Comparison of ENCODE assay signal across 23 mouse cellular contexts in the genomic region with DNA sequence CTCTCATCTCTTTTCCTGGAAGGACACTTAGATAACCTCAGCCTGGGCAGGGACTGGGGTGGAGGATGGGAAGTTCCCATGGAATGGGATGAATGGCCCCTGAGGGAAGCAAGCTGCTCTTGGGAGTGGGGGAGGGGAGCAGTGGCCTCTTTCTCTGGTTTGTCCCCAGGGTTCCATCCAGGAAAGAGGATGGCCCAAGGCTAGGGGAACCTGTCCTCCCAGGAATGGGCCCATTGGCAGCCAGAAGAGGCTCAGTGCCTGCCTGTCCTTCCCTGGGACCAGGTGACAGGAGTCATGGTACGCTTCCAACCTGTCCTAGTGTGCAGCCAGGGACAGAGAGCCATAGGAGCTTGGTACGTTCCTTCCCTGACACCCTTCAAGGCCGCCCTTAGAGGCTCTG. TPM values are rescaled to one million over a fixed set of nuclear protein-coding genes. Genes with fewer than 3 reads are reported as not detected.
DNase-seq lines count a peak whose midpoint lies in the region; ATAC-seq lines count a peak whose summit lies in the region.
"Had no signal": no experiment of that assay in that cellular context is flagged by ENCODE, and none has a peak within 500 bp of the region (broad histone marks: within the 10 kb centered on the region; RNA-seq: fewer than 3 reads in every experiment).

No protein-coding gene starts in this region.

- no peaks in the 10 kb centered on the region for H3K9me3 ChIP-seq in midbrain, embryonic 10.5 days (replicated peaks)
- no peaks in the 10 kb centered on the region for H3K9me3 ChIP-seq in midbrain, embryonic 15.5 days
- H3K9me3 ChIP-seq in hindbrain, embryonic 13.5 days = no peaks in the 10 kb centered on the region
- H3K9me3 ChIP-seq in forebrain, embryonic 11.5 days (ENCODE audit: control insufficient read depth, low read length) = no peaks in the 10 kb centered on the region
- H3K9me3 ChIP-seq: heart, embryonic 12.5 days; hindbrain, embryonic 15.5 days; limb, embryonic 15.5 days had no signal

- H3K4me2 ChIP-seq in midbrain, embryonic 15.5 days = no peak overlapping the region
- no peak overlapping the region for H3K4me2 ChIP-seq in hindbrain, embryonic 13.5 days
- H3K4me2 ChIP-seq in forebrain, embryonic 11.5 days (ENCODE audit: low read depth, low read length, severe bottlenecking) = no peak overlapping the region
- H3K4me2 ChIP-seq: heart, embryonic 12.5 days; hindbrain, embryonic 15.5 days; limb, embryonic 15.5 days; lung, embryonic 14.5 days had no signal

- peak overlapping the region; percentile 61; the same call in 1 of the 2 replicates for H3K27ac ChIP-seq in midbrain, embryonic 10.5 days (replicated peaks)
- H3K27ac ChIP-seq in midbrain, embryonic 15.5 days = no peak overlapping the region
- no peak overlapping the region for H3K27ac ChIP-seq in hindbrain, embryonic 13.5 days
- no peak overlapping the region for H3K27ac ChIP-seq in forebrain, embryonic 11.5 days (ENCODE audit: low read depth, low read length)
- H3K27ac ChIP-seq: gastrocnemius, adult 2 months; hindbrain, embryonic 15.5 days; left cerebral cortex, adult 2 months; limb, embryonic 15.5 days; liver, embryonic 14.5 days had no signal

- no peak overlapping the region for H3K4me3 ChIP-seq in midbrain, embryonic 10.5 days
- H3K4me3 ChIP-seq in midbrain, embryonic 15.5 days = no peak overlapping the region
- no peak overlapping the region for H3K4me3 ChIP-seq in hindbrain, embryonic 13.5 days
- H3K4me3 ChIP-seq in forebrain, embryonic 11.5 days (ENCODE audit: low read depth, low read length) = no peak overlapping the region
- H3K4me3 ChIP-seq: gastrocnemius, adult 2 months; heart, embryonic 12.5 days; hindbrain, embryonic 15.5 days; left cerebral cortex, adult 2 months; limb, embryonic 15.5 days had no signal

- 58% methylated on average over 3 of the region's 3 CpGs for WGBS in midbrain, embryonic 10.5 days
- whole genome bisulfite sequencing in midbrain, embryonic 15.5 days = 56% methylated on average over 3 of the region's 3 CpGs
- 52% methylated on average over 3 of the region's 3 CpGs for WGBS in hindbrain, embryonic 13.5 days
- WGBS in forebrain, embryonic 11.5 days = 66% methylated on average over 3 of the region's 3 CpGs

- H3K27me3 ChIP-seq in midbrain, embryonic 10.5 days (ENCODE audit: low read depth, poor library complexity, severe bottlenecking) = no peaks in the 10 kb centered on the region
- H3K27me3 ChIP-seq in midbrain, embryonic 15.5 days (replicated peaks) = no peaks in the 10 kb centered on the region; the same call in 1 of the 2 replicates
- H3K27me3 ChIP-seq in hindbrain, embryonic 13.5 days = no peaks in the 10 kb centered on the region
- no peaks in the 10 kb centered on the region for H3K27me3 ChIP-seq in forebrain, embryonic 11.5 days (ENCODE audit: control insufficient read depth, insufficient read depth, low read length)
- H3K27me3 ChIP-seq: hindbrain, embryonic 15.5 days; limb, embryonic 15.5 days had no signal

- DNase-seq in heart, adult 11 months = peak; percentile 91
- DNase-seq in heart, adult 8-10 months (ENCODE audit: low spot score) = no peak
- no peak for DNase-seq in midbrain, embryonic 10.5 days (ENCODE audit: low spot score)
- peak; percentile 39 for DNase-seq in retina, embryonic 14.5 days (ENCODE audit: low spot score)
- DNase-seq in forebrain, embryonic 11.5 days (ENCODE audit: low spot score) = no peak
- DNase-seq: adrenal gland, adult 8-10 months; embryo, embryonic 11 days; gastrocnemius, adult 2 months; lung, embryonic 14.5 days; right cerebral cortex, adult 18-20 months; right cerebral cortex, postnatal 4 days; thymus, postnatal 14 days had no signal

- H3K9ac ChIP-seq in midbrain, embryonic 15.5 days = no peak overlapping the region
- H3K9ac ChIP-seq in hindbrain, embryonic 13.5 days = no peak overlapping the region
- no peak overlapping the region for H3K9ac ChIP-seq in forebrain, embryonic 11.5 days (ENCODE audit: low read length)
- H3K9ac ChIP-seq: heart, embryonic 12.5 days; hindbrain, embryonic 15.5 days; limb, embryonic 15.5 days; liver, embryonic 14.5 days; lung, embryonic 14.5 days had no signal

- peaks cover 70% of the 10 kb centered on the region for H3K4me1 ChIP-seq in midbrain, embryonic 10.5 days
- peaks cover 26% of the 10 kb centered on the region; the same call in 1 of the 2 replicates for H3K4me1 ChIP-seq in midbrain, embryonic 15.5 days
- H3K4me1 ChIP-seq in hindbrain, embryonic 13.5 days (replicated peaks) = peaks cover 53% of the 10 kb centered on the region
- H3K4me1 ChIP-seq in forebrain, embryonic 11.5 days (replicated peaks; ENCODE audit: control insufficient read depth, insufficient read depth, low read length) = 0 out of 2 replicates have a peak, but pooled peaks cover 2% of the 10 kb centered on the region

- ATAC-seq in midbrain, embryonic 15.5 days (replicated peaks) = no peak
- 0 out of 2 replicates have a peak, but pooled peaks have one; percentile 15 for ATAC-seq in hindbrain, embryonic 13.5 days (ENCODE audit: low FRiP score)
- no peak for ATAC-seq in forebrain, embryonic 11.5 days (replicated peaks; ENCODE audit: low FRiP score)
- ATAC-seq: forebrain, embryonic 14.5 days; intestine, embryonic 16.5 days had no signal

- H3K36me3 ChIP-seq in midbrain, embryonic 10.5 days = no peaks in the 10 kb centered on the region
- H3K36me3 ChIP-seq in midbrain, embryonic 15.5 days (replicated peaks) = no peaks in the 10 kb centered on the region
- no peaks in the 10 kb centered on the region for H3K36me3 ChIP-seq in hindbrain, embryonic 13.5 days
- H3K36me3 ChIP-seq in forebrain, embryonic 11.5 days (ENCODE audit: control insufficient read depth, insufficient read depth, low read length) = no peaks in the 10 kb centered on the region
- H3K36me3 ChIP-seq: heart, embryonic 12.5 days; hindbrain, embryonic 15.5 days; limb, embryonic 15.5 days had no signal

RNA-seq across cellular contexts. Expression of gene Doc2b, which starts 45.7 kb away (rescaled TPM):
- under 1 TPM; 0.23 to 1.00 (median 0.64) TPM for total RNA-seq in heart, adult 8-10 months (2022)
- polyA plus RNA-seq in midbrain, embryonic 10.5 days (2016; fragmentation: Nextera tagmentation; extraction: Ambion mirVana) = 0.46 and 0.57 TPM in 2 replicates
- 3.7 and 4.3 TPM in 2 replicates for polyA plus RNA-seq in midbrain, embryonic 15.5 days (2015; fragmentation: Nextera tagmentation; extraction: Ambion mirVana)
- polyA plus RNA-seq in hindbrain, embryonic 13.5 days (2015; fragmentation: Nextera tagmentation; extraction: Ambion mirVana) = 1.4 and 1.7 TPM in 2 replicates
- polyA plus RNA-seq in forebrain, embryonic 11.5 days (2014; fragmentation: Nextera tagmentation; extraction: Ambion mirVana) = 0.17 and 0.20 TPM in 2 replicates
- total RNA-seq: megakaryocyte, adult 5-6 weeks; MEL had no signal

Comparison
In these comparisons a context has a peak if more than half of its experiments do, and no peak if none do; other contexts are left out.
1. DNase-seq: peak in heart, adult 11 months (single experiment) and retina, embryonic 14.5 days (single experiment); none in heart, adult 8-10 months (single experiment), midbrain, embryonic 10.5 days (single experiment) and forebrain, embryonic 11.5 days (single experiment).